Mouse (Mus musculus) stomach, postnatal 0 days (tissue): Measurements from ENCODE around the gene Olfr1499.

Experiments used
- CTCF ChIP-seq: IDR thresholded peaks from 2 replicates; pipeline ENCODE4 v1.5.1; 2016; ENCODE audit warnings: antibody characterized with exemption, low read depth, mild to moderate bottlenecking, moderate library complexity
- EP300 ChIP-seq: optimal IDR thresholded peaks from 2 replicates; pipeline ENCODE3; 2016; ENCODE audit warnings: antibody characterized with exemption

GRCm38 (mm10) chr19:13818827-13819226, 420 bp downstream of the Olfr1499 start:
- peak; percentile 60 for TF ChIP-seq CTCF
- TF ChIP-seq EP300: no peak
